Mouse (Mus musculus): ENCODE results near the gene Srgap2.

Srgap2 gene

GRCm38 (mm10) chr1:131463953-131464627, 63.1 kb downstream of the Srgap2 start:
- no peak for DNase-seq

- DNase-seq = no peak
Observed at GRCm38 (mm10) chr1:131462541-131463067, 64.5 kb downstream of the Srgap2 start.

GRCm38 (mm10) chr1:131460914-131461530, 66.1 kb downstream of the Srgap2 start:
- no peak for DNase-seq

GRCm38 (mm10) chr1:131455355-131455890, 71.7 kb downstream of the Srgap2 start:
- no peak for DNase-seq

GRCm38 (mm10) chr1:131454386-131454785, 72.8 kb downstream of the Srgap2 start:
- no peak for DNase-seq

- no peak for DNase-seq
Observed at GRCm38 (mm10) chr1:131453335-131453734, 73.8 kb downstream of the Srgap2 start.

- no peak for DNase-seq
Observed at GRCm38 (mm10) chr1:131448373-131448772, 78.8 kb downstream of the Srgap2 start.

GRCm38 (mm10) chr1:131447333-131447732, 79.8 kb downstream of the Srgap2 start:
- no peak for DNase-seq

GRCm38 (mm10) chr1:131446577-131446976, 80.6 kb downstream of the Srgap2 start:
- no peak for DNase-seq

- DNase-seq = no peak
Observed at GRCm38 (mm10) chr1:131438556-131438955, 88.6 kb downstream of the Srgap2 start.

- DNase-seq = peak in 1 of 2 experiments; percentile 35
Observed at GRCm38 (mm10) chr1:131437975-131438374, 89.2 kb downstream of the Srgap2 start.

GRCm38 (mm10) chr1:131436609-131437008, 90.5 kb downstream of the Srgap2 start:
- DNase-seq = no peak

- DNase-seq = peak; percentile 26 to 31
Observed at GRCm38 (mm10) chr1:131431456-131432246, 95.5 kb downstream of the Srgap2 start.

GRCm38 (mm10) chr1:131427140-131427821, 99.9 kb downstream of the Srgap2 start:
- DNase-seq = no peak

- no peak for DNase-seq
Observed at GRCm38 (mm10) chr1:131423061-131423460, 104.1 kb downstream of the Srgap2 start.

- no peak for DNase-seq
Observed at GRCm38 (mm10) chr1:131421113-131421512, 106.0 kb downstream of the Srgap2 start.

GRCm38 (mm10) chr1:131420660-131421059, 106.5 kb downstream of the Srgap2 start:
- peak; percentile 13 to 51 for DNase-seq

- peak; percentile 54 to 76 for DNase-seq
Observed at GRCm38 (mm10) chr1:131419307-131419706, 107.8 kb downstream of the Srgap2 start.

GRCm38 (mm10) chr1:131417821-131418660, 109.1 kb downstream of the Srgap2 start:
- peak; percentile 57 to 61 for DNase-seq

GRCm38 (mm10) chr1:131417059-131417750, 109.9 kb downstream of the Srgap2 start:
- DNase-seq = no peak

GRCm38 (mm10) chr1:131403567-131403966, 123.6 kb downstream of the Srgap2 start:
- DNase-seq = no peak
